Mouse (Mus musculus) E14TG2a.4 (cell line): ENCODE results near the gene Rbfox1.

Experiments
- H3K27me3 ChIP-seq: 2 replicates; pipeline ENCODE4 v1.6.1; 2014; ENCODE audit warnings: low read length, control low read depth; ENCODE audit not compliant: insufficient read depth
- H3K36me3 ChIP-seq: 2 replicates; pipeline ENCODE4 v1.6.1; 2014; ENCODE audit warnings: low read length, control low read depth; ENCODE audit not compliant: insufficient read depth
- H3K4me1 ChIP-seq: replicated peaks from 2 replicates; pipeline ENCODE4 v1.6.1; 2014; ENCODE audit warnings: low read depth, low read length, control low read depth
- H3K4me3 ChIP-seq: replicated peaks from 2 replicates; pipeline ENCODE4 v1.5.1; 2014; ENCODE audit warnings: mild to moderate bottlenecking, low read length
- H3K9me3 ChIP-seq: 2 replicates; pipeline ENCODE4 v1.6.1; 2014; ENCODE audit warnings: low read length, control low read depth
- CTCF ChIP-seq: conservative IDR thresholded peaks from 2 replicates; pipeline ENCODE4 v1.5.1; 2014; ENCODE audit warnings: low read length
- NANOG ChIP-seq: IDR thresholded peaks from 2 replicates; pipeline ENCODE4 v1.6.1; 2014; ENCODE audit warnings: borderline replicate concordance, low read length, mixed read lengths
- POU5F1 ChIP-seq: IDR thresholded peaks from 2 replicates; pipeline ENCODE4 v1.6.1; 2014; ENCODE audit warnings: low read length, borderline replicate concordance

Gene Rbfox1

GRCm38 (mm10) chr16:6704847-6705246 lies 819.7 kb downstream of the Rbfox1 start:
- TF ChIP-seq POU5F1 (no peak), NANOG (no peak)
- no peaks in the 10 kb centered on the region for H3K36me3 ChIP-seq
- no peaks in the 10 kb centered on the region; the same call in 1 of the 2 replicates for H3K4me1 ChIP-seq
- H3K4me3 ChIP-seq, result no peak overlapping the region
- no peaks in the 10 kb centered on the region for H3K27me3 ChIP-seq
- H3K9me3 ChIP-seq, result no peaks in the 10 kb centered on the region

DNA sequence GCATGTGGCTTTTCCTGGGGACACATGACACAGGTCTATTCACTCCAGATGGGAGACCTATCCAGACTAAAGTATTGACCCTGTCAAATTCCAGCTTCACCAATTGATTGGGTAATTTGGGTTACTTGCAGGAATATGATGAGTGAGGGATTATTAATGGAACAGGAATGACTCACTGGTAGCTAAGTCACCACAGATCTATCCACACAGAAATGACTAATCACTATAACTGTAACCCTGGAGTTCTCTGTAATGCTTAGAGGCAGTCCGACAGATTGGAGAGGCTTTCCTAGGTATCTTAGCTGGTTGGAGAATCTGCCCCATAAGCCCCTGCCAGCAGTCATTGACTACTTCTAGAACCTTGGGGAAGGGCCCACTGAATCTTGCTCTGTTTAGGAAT lies 827.2 kb downstream of the Rbfox1 start:
- no peaks in the 10 kb centered on the region for H3K27me3 ChIP-seq
- TF ChIP-seq POU5F1 (no peak), CTCF (no peak), NANOG (no peak)
- H3K4me1 ChIP-seq, result no peaks in the 10 kb centered on the region; the same call in 1 of the 2 replicates
- no peak overlapping the region for H3K4me3 ChIP-seq
- H3K36me3 ChIP-seq, result no peaks in the 10 kb centered on the region
- no peaks in the 10 kb centered on the region for H3K9me3 ChIP-seq

DNA sequence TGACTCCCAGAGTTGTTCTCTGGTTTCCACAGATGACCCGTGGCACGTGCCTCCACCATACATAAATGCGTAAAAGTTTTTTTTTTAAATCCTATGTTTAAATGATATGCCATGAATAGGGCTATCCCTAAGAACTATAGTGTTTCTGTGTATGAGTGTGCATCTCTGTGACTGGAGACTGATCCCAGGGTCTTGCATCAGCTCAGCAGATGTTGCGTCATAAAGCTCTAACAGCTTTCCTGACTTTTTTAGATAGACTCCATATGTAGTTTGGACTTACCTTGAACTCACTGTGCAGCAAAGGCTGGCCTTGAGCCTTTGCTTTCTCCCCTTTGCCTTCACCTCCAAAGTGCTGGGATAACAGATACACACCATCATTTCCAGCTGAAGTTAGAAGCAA lies 830.1 kb downstream of the Rbfox1 start:
- H3K4me1 ChIP-seq, result no peaks in the 10 kb centered on the region
- H3K9me3 ChIP-seq, result no peaks in the 10 kb centered on the region
- H3K36me3 ChIP-seq, result no peaks in the 10 kb centered on the region
- no peaks in the 10 kb centered on the region for H3K27me3 ChIP-seq
- TF ChIP-seq CTCF (no peak), NANOG (no peak), POU5F1 (no peak)
- H3K4me3 ChIP-seq, result no peak overlapping the region

GRCm38 (mm10) chr16:6716214-6716911 lies 831.2 kb downstream of the Rbfox1 start:
- H3K4me1 ChIP-seq, result no peaks in the 10 kb centered on the region
- H3K27me3 ChIP-seq, result no peaks in the 10 kb centered on the region
- TF ChIP-seq NANOG, result no peak
- TF ChIP-seq POU5F1, result no peak

DNA sequence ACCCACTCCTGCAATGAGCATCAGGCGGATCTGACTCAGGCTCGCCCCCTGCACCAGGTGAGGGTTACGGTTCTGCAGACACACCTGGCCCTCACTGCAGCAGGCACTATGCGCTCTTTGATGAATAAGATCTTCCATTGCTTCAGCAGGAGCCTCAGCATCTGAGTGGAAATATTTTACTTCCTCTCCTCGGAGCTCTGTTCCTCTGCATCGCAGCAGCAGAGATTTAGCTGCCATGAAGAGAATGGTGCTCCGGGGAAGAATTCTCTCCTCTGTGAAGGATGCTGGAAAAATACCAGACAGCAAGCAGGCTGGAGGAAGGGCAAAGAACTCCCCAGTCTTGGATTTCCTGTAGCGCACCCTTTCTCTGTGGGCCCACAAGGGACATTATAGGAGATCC lies 833.9 kb downstream of the Rbfox1 start:
- Histone ChIP-seq H3K4me1 (no peaks in the 10 kb centered on the region), H3K9me3 (no peaks in the 10 kb centered on the region), H3K4me3 (no peak overlapping the region), H3K27me3 (no peaks in the 10 kb centered on the region), H3K36me3 (no peaks in the 10 kb centered on the region)
- TF ChIP-seq POU5F1, result no peak
- no peak for TF ChIP-seq NANOG
- no peak for TF ChIP-seq CTCF

More at GRCm38 (mm10) chr16:6716214-6716911, 831.2 kb downstream of the Rbfox1 start:
- H3K4me3 ChIP-seq, result no peak overlapping the region
- no peaks in the 10 kb centered on the region for H3K36me3 ChIP-seq
- H3K9me3 ChIP-seq, result no peaks in the 10 kb centered on the region

- no peaks in the 10 kb centered on the region for H3K4me1 ChIP-seq
- TF ChIP-seq CTCF (no peak), POU5F1 (no peak), NANOG (no peak)
- H3K36me3 ChIP-seq, result no peaks in the 10 kb centered on the region
- H3K4me3 ChIP-seq, result no peak overlapping the region
- no peaks in the 10 kb centered on the region for H3K27me3 ChIP-seq
- no peaks in the 10 kb centered on the region for H3K9me3 ChIP-seq
These were observed 847.5 kb downstream of the Rbfox1 start for GRCm38 (mm10) chr16:6732646-6733045.

DNA sequence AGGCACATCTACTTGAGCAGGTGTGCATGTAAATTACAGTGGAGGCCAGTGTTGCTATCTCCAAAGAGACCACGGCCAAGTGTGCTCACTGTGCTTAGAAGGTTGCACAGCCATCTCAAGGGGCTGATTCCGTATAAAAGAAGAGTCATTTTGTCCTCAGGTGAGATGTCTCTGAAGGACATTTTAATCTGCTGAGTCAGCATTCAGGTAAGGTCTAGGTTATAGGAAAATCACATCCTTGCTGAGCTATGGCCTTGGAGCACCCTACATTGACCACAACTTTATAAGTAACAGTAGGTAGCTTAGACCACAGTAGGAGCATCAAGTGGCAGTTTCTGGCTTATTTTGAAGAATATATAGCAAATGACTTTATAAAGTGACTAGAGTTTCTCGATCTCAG lies 848.3 kb downstream of the Rbfox1 start:
- Histone ChIP-seq H3K36me3 (no peaks in the 10 kb centered on the region), H3K27me3 (no peaks in the 10 kb centered on the region), H3K4me3 (no peak overlapping the region), H3K9me3 (no peaks in the 10 kb centered on the region), H3K4me1 (no peaks in the 10 kb centered on the region)
- TF ChIP-seq NANOG, result no peak
- TF ChIP-seq CTCF, result no peak
- TF ChIP-seq POU5F1, result no peak

- Histone ChIP-seq H3K4me1 (no peaks in the 10 kb centered on the region), H3K36me3 (no peaks in the 10 kb centered on the region)
These were observed 851.4 kb downstream of the Rbfox1 start for GRCm38 (mm10) chr16:6736566-6736965.

GRCm38 (mm10) chr16:6736998-6737397 lies 851.8 kb downstream of the Rbfox1 start:
- H3K4me1 ChIP-seq, result no peaks in the 10 kb centered on the region
- TF ChIP-seq POU5F1 (no peak), CTCF (no peak)
- no peaks in the 10 kb centered on the region for H3K9me3 ChIP-seq
- no peaks in the 10 kb centered on the region for H3K36me3 ChIP-seq
- H3K4me3 ChIP-seq, result no peak overlapping the region
- no peaks in the 10 kb centered on the region for H3K27me3 ChIP-seq

More at GRCm38 (mm10) chr16:6736566-6736965, 851.4 kb downstream of the Rbfox1 start:
- Histone ChIP-seq H3K9me3 (no peaks in the 10 kb centered on the region), H3K27me3 (no peaks in the 10 kb centered on the region), H3K4me3 (no peak overlapping the region)
- TF ChIP-seq NANOG (no peak), POU5F1 (no peak), CTCF (no peak)
